Mouse (Mus musculus) neural tube, embryonic 13.5 days (tissue): ENCODE results near the gene Cbs. TPM values are rescaled to one million over a fixed set of nuclear protein-coding genes. Genes with fewer than 3 reads are reported as not detected.
"Not testable (repeated sequence)": the region's sequence is repeated elsewhere in the genome, so short reads cannot be mapped to it uniquely, and the experiment has no call there.

ENCODE experiments used
- ATAC-seq: fragments of 200-750 bp; cut with Nextera tagmentation; 2 replicates; pipeline ENCODE4 v1.8.0; 2017; ENCODE audit warnings: low read depth, mild to moderate bottlenecking, moderate TSS enrichment, moderate library complexity
- H3K27ac ChIP-seq: fragments of 300-500 bp; sonication (generic); replicated peaks from 2 replicates; pipeline ENCODE4 v1.5.1; 2015; ENCODE audit warnings: moderate library complexity, mild to moderate bottlenecking, inconsistent platforms
- H3K27me3 ChIP-seq: fragments of 300-500 bp; sonication (generic); 2 replicates; pipeline ENCODE4 v1.6.1; 2015; ENCODE audit warnings: mild to moderate bottlenecking, inconsistent platforms
- H3K36me3 ChIP-seq: fragments of 300-500 bp; sonication (generic); 2 replicates; pipeline ENCODE4 v1.6.1; 2015; ENCODE audit warnings: mild to moderate bottlenecking, inconsistent platforms
- H3K4me1 ChIP-seq: fragments of 300-500 bp; sonication (generic); replicated peaks from 2 replicates; pipeline ENCODE4 v1.6.1; 2015; ENCODE audit warnings: inconsistent platforms
- H3K4me2 ChIP-seq: fragments of 300-500 bp; sonication (generic); 2 replicates; pipeline ENCODE4 v1.6.1; 2015; ENCODE audit warnings: inconsistent platforms, mild to moderate bottlenecking, moderate library complexity
- H3K4me3 ChIP-seq: fragments of 300-500 bp; sonication (generic); 2 replicates; pipeline ENCODE4 v1.5.1; 2015; ENCODE audit warnings: mild to moderate bottlenecking, inconsistent platforms
- H3K9ac ChIP-seq: fragments of 300-500 bp; sonication (generic); 2 replicates; pipeline ENCODE4 v1.6.1; 2015; ENCODE audit warnings: moderate library complexity, mild to moderate bottlenecking, inconsistent platforms
- H3K9me3 ChIP-seq: fragments of 300-500 bp; sonication (generic); 2 replicates; pipeline ENCODE4 v1.6.1; 2016; ENCODE audit warnings: inconsistent platforms
- WGBS: fragments of 180-500 bp; shearing (Covaris S2); methylation state at CpG from one replicate; pipeline ENCODE4 v1.1.7; 2015; 5-methylcytosine and 5-hydroxymethylcytosine counted together
- polyA plus RNA-seq: library from polyadenylated mRNA; unstranded; fragments of >200 nt; fragmentation: Nextera tagmentation; extraction: Ambion mirVana; gene quantifications from 2 replicates; pipeline ENCODE4 v1.2.1, GENCODE M21; 2015

The Cbs gene
- polyA plus RNA-seq, 1 experiment from 2014 or later: 8.3 TPM

GRCm38 (mm10) chr17:31639651-31640050 is 2.6 kb upstream of the Cbs start:
- WGBS: 62% methylated on average over 4 of the region's 4 CpGs
- Histone ChIP-seq H3K9ac (no peak overlapping the region), H3K36me3 (no peaks in the 10 kb centered on the region), H3K9me3 (no peaks in the 10 kb centered on the region), H3K27me3 (peaks cover 32% of the 10 kb centered on the region), H3K4me2 (no peak overlapping the region), H3K4me1 (peaks cover 24% of the 10 kb centered on the region), H3K4me3 (no peak overlapping the region), H3K27ac (no peak overlapping the region)
- ATAC-seq: no peak

- H3K9ac ChIP-seq: peak overlapping the region; percentile 70
- H3K4me1 ChIP-seq: peaks cover 24% of the 10 kb centered on the region
- peaks cover 32% of the 10 kb centered on the region for H3K27me3 ChIP-seq
- peak overlapping the region; percentile 63 for H3K27ac ChIP-seq
- ATAC-seq: no peak
- H3K9me3 ChIP-seq: no peaks in the 10 kb centered on the region
- peak overlapping the region; percentile 95 for H3K4me2 ChIP-seq
- WGBS: 51% methylated on average over 9 of the region's 9 CpGs
- no peaks in the 10 kb centered on the region for H3K36me3 ChIP-seq
- no peak overlapping the region for H3K4me3 ChIP-seq
These were observed 980 bp upstream of the Cbs start for GRCm38 (mm10) chr17:31637866-31638570.

DNA sequence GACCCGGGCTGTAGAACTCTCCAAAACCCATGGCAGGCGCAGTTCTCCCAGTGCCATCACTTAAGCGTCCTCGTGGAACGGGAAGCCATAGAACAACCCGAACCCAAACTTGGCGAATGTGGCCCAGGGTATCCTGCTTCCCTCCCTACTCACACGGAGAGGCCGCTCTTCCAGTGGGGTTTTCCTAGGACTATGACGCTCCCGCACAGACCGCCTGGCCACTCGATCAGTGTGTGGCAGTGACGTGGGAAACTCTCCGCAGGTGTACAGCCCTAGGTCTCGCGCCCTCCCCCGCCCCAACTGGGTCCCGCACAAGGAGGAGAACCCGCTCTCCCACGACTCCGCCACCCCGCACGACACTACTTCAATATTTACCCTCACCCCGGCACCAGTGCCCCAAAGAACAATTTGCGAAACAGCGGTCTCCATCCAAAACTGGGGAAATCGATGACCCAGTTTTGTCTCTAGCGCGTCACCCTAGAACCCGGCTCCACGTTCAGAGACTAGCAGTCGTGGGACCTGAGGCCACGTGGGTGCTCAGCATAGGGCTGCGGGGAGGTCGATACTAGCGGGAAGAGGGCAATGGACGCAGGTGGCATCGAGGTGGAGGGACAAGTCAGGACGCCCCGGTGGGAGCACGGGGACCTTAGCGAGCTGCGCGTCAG is 629 bp downstream of the Cbs start:
- peak; percentile 32; the same call in 1 of the 2 replicates for ATAC-seq

DNA sequence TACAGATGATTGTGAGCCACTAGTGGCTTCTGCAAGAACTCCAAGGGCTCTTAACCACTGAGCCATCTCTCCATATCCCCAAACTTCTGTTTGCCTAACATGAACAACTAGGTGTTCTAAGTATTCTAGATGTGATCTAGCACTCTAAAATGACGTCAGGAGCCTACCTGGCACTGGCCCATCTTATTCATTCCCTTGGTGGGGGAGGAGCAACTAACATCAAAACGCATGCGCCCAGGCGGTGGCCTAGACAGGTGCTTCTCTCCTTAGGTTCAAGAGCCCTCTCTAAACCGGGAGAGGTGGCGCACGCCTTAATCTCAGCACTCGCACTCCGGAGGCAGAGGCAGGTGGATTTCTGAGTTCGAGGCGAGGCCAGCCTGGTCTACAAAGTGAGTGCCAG is 1.3 kb downstream of the Cbs start:
- peak overlapping the region; percentile 95 for H3K4me2 ChIP-seq
- no peak for ATAC-seq
- no peak overlapping the region for H3K27ac ChIP-seq
- no peaks in the 10 kb centered on the region for H3K36me3 ChIP-seq
- 56% methylated on average over 11 of the region's 11 CpGs for WGBS
- no peaks in the 10 kb centered on the region for H3K9me3 ChIP-seq
- H3K4me3 ChIP-seq: peak overlapping the region; percentile 53
- H3K4me1 ChIP-seq: peaks cover 24% of the 10 kb centered on the region
- peaks cover 32% of the 10 kb centered on the region for H3K27me3 ChIP-seq
- H3K9ac ChIP-seq: no peak overlapping the region

More for the DNA sequence above, 629 bp downstream of the Cbs start:
- H3K27ac ChIP-seq: no peak overlapping the region
- H3K9me3 ChIP-seq: no peaks in the 10 kb centered on the region
- peak overlapping the region; percentile 53 for H3K4me3 ChIP-seq
- peak overlapping the region; percentile 70 for H3K9ac ChIP-seq
- H3K4me2 ChIP-seq: peak overlapping the region; percentile 95
- WGBS: 3% methylated on average over 45 of the region's 45 CpGs
- H3K36me3 ChIP-seq: no peaks in the 10 kb centered on the region
- H3K27me3 ChIP-seq: peaks cover 32% of the 10 kb centered on the region
- peaks cover 24% of the 10 kb centered on the region for H3K4me1 ChIP-seq

DNA sequence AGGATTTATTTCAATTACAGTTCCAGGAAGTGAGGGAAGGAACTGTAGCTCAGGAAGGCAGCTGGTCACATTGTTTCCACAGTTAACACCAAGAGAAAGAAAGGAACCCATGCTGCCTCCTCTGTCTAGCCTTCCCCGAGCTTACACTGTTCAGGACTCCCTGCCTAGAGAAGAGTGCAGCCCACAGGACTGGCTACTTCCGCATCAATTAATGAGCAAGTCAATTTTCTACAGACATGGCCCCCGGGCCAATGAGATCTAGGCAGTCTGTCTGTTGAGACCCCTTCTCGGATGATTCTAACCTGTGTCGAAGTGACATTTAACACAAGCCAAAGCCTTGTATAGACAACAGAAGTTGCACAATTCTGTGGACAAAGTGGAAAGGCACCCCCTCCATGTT is 2.1 kb downstream of the Cbs start:
- Histone ChIP-seq H3K4me2 (no peak overlapping the region), H3K27ac (no peak overlapping the region), H3K4me1 (peaks cover 24% of the 10 kb centered on the region), H3K36me3 (no peaks in the 10 kb centered on the region), H3K4me3 (no peak overlapping the region), H3K9ac (no peak overlapping the region), H3K27me3 (peaks cover 32% of the 10 kb centered on the region), H3K9me3 (no peaks in the 10 kb centered on the region)
- 72% methylated on average over 5 of the region's 5 CpGs for WGBS
- ATAC-seq: no peak

GRCm38 (mm10) chr17:31633007-31633406 is 4.0 kb downstream of the Cbs start:
- ATAC-seq: no peak
- Histone ChIP-seq H3K27me3 (peaks cover 31% of the 10 kb centered on the region), H3K9me3 (no peaks in the 10 kb centered on the region), H3K27ac (no peak overlapping the region), H3K4me1 (peaks cover 23% of the 10 kb centered on the region), H3K36me3 (no peaks in the 10 kb centered on the region), H3K4me3 (no peak overlapping the region), H3K9ac (no peak overlapping the region), H3K4me2 (no peak overlapping the region)
- 53% methylated on average over 6 of the region's 6 CpGs for WGBS

GRCm38 (mm10) chr17:31631081-31631800 is 5.8 kb downstream of the Cbs start:
- 85% methylated on average over 10 of the region's 10 CpGs for WGBS
- H3K4me3 ChIP-seq: no peak overlapping the region
- H3K4me2 ChIP-seq: no peak overlapping the region
- no peak overlapping the region for H3K9ac ChIP-seq
- no peak for ATAC-seq
- no peaks in the 10 kb centered on the region for H3K9me3 ChIP-seq
- H3K36me3 ChIP-seq: no peaks in the 10 kb centered on the region
- H3K27me3 ChIP-seq: peaks cover 15% of the 10 kb centered on the region
- H3K4me1 ChIP-seq: peaks cover 6% of the 10 kb centered on the region
- no peak overlapping the region for H3K27ac ChIP-seq

GRCm38 (mm10) chr17:31627961-31628360 is 9.1 kb downstream of the Cbs start:
- Histone ChIP-seq H3K9ac (no peak overlapping the region), H3K4me1 (no peaks in the 10 kb centered on the region), H3K4me3 (no peak overlapping the region), H3K27ac (no peak overlapping the region), H3K36me3 (no peaks in the 10 kb centered on the region), H3K27me3 (no peaks in the 10 kb centered on the region), H3K9me3 (no peaks in the 10 kb centered on the region), H3K4me2 (no peak overlapping the region)
- 93% methylated on average over 2 of the region's 2 CpGs for WGBS
- no peak for ATAC-seq

GRCm38 (mm10) chr17:31623101-31623500 is 13.9 kb downstream of the Cbs start:
- no peaks in the 10 kb centered on the region for H3K36me3 ChIP-seq
- no peak overlapping the region for H3K4me3 ChIP-seq
- WGBS: 94% methylated on average over 4 of the region's 4 CpGs
- no peak for ATAC-seq
- H3K27me3 ChIP-seq: no peaks in the 10 kb centered on the region
- H3K9me3 ChIP-seq: no peaks in the 10 kb centered on the region
- H3K4me1 ChIP-seq: no peaks in the 10 kb centered on the region
- H3K4me2 ChIP-seq: no peak overlapping the region
- no peak overlapping the region for H3K9ac ChIP-seq
- H3K27ac ChIP-seq: no peak overlapping the region

GRCm38 (mm10) chr17:31613086-31613755 is 23.8 kb downstream of the Cbs start:
- Histone ChIP-seq H3K4me2 (no peak overlapping the region), H3K9ac (no peak overlapping the region), H3K9me3 (no peaks in the 10 kb centered on the region), H3K36me3 (peaks cover 9% of the 10 kb centered on the region), H3K27me3 (no peaks in the 10 kb centered on the region), H3K4me3 (no peak overlapping the region), H3K4me1 (no peaks in the 10 kb centered on the region), H3K27ac (no peak overlapping the region)
- ATAC-seq: no peak
- WGBS: 89% methylated on average over 4 of the region's 4 CpGs

GRCm38 (mm10) chr17:31609895-31610294 is 27.1 kb downstream of the Cbs start:
- H3K9me3 ChIP-seq: no peaks in the 10 kb centered on the region
- no peak overlapping the region for H3K27ac ChIP-seq
- no peak overlapping the region for H3K4me2 ChIP-seq
- 93% methylated on average over 3 of the region's 3 CpGs for WGBS
- ATAC-seq: no peak
- no peak overlapping the region for H3K4me3 ChIP-seq
- no peaks in the 10 kb centered on the region for H3K27me3 ChIP-seq
- no peak overlapping the region for H3K9ac ChIP-seq
- H3K4me1 ChIP-seq: no peaks in the 10 kb centered on the region
- peaks cover 36% of the 10 kb centered on the region for H3K36me3 ChIP-seq

DNA sequence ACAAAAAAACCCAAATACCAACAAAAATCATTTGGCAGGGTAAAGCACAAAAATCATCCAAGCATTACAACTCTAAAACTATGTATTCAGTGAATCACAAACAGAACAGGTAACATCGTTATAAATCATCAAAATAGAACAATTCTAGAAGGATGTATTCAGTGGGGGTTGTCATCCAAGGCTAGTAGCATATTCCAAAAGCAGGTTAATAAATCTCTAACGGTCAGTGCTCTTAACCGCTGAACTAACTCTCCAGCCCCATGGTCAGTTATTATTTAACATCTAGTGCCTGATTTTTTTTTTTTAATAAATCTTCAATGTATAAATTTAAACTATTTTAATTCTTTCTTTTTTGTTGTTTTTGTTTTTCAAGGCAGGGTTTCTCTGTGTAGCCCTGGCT is 27.9 kb downstream of the Cbs start:
- not testable (repeated sequence) for H3K27me3 ChIP-seq, H3K9me3 ChIP-seq, H3K4me1 ChIP-seq, ATAC-seq, H3K4me3 ChIP-seq, H3K4me2 ChIP-seq, H3K27ac ChIP-seq, H3K9ac ChIP-seq
- WGBS: 94% methylated on average over 3 of the region's 3 CpGs
- H3K36me3 ChIP-seq: peaks cover 43% of the 10 kb centered on the region
